Mouse (Mus musculus): ENCODE results near the gene Rab3b. TPM values are rescaled to one million over a fixed set of nuclear protein-coding genes. Genes with fewer than 3 reads are reported as not detected.

Rab3b gene
- polyA plus RNA-seq, 1 experiment, result 1.7 TPM

DNA sequence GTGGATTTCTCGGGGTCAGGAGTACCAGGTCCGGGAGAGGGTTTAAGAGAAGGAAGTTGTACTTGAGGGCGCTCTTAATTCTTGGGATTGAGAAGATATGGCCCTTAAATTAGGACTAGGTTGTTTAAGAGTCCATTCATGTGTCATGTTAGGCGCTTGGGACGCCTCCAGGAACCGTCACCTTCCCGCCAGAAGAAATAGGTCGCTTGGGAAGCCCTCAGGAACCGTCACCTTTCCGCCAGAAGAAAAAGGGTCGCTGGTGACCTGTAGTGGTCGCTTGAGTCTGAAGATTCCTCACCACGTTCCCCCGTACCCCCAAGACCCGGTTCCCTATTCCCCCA lies 43.9 kb upstream of the Rab3b start:
- H3K4me3 ChIP-seq (ENCODE audit: control insufficient read depth, insufficient read depth, low read length), result peak overlapping the region; percentile 99
- WGBS, result 2% methylated on average over 15 of the region's 15 CpGs
- peak overlapping the region; percentile 90 for H3K27ac ChIP-seq (ENCODE audit: control insufficient read depth, insufficient read depth, low read length)
- no peaks in the 10 kb centered on the region; the same call in 1 of the 2 replicates for H3K36me3 ChIP-seq (ENCODE audit: control insufficient read depth, insufficient read depth, low read length)
- TF ChIP-seq CTCF (IDR thresholded peaks at IDR 0.05; ENCODE audit: borderline replicate concordance, control insufficient read depth, extremely low read depth, insufficient read depth, low read length, poor library complexity) (no peak), POLR2A (IDR thresholded peaks at IDR 0.05; ENCODE audit: control insufficient read depth, extremely low read depth, insufficient read depth, low read length, poor library complexity) (no peak)
- DNase-seq, result peak; percentile 14
- no peaks in the 10 kb centered on the region for H3K27me3 ChIP-seq (ENCODE audit: control insufficient read depth, insufficient read depth, low read length)
- H3K4me1 ChIP-seq (replicated peaks; ENCODE audit: control insufficient read depth, insufficient read depth, low read length), result peaks cover 7% of the 10 kb centered on the region

DNA sequence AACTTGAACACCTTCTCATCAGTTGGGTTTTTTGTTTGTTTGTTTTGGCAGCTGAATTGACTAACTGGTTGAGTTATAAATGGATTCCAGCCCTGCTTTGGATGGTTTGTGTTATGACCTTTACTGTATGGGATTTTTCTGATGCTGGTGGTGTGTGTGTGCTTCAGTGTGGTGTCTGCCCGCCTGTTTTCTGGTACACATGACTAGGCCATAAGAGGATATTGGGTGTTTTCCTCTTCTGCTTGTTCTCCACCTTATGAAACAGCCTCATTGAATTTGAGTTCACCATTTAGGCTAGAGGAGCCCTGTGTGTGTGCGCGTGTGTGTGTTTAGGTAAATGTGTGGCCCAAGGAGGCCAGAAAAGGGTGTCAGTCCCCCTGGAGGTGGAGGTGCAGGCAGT lies 43.4 kb upstream of the Rab3b start:
- Histone ChIP-seq H3K4me3 (ENCODE audit: control insufficient read depth, insufficient read depth, low read length) (no peak overlapping the region), H3K27me3 (ENCODE audit: control insufficient read depth, insufficient read depth, low read length) (no peaks in the 10 kb centered on the region), H3K4me1 (replicated peaks; ENCODE audit: control insufficient read depth, insufficient read depth, low read length) (peaks cover 7% of the 10 kb centered on the region), H3K36me3 (ENCODE audit: control insufficient read depth, insufficient read depth, low read length) (no peaks in the 10 kb centered on the region), H3K27ac (ENCODE audit: control insufficient read depth, insufficient read depth, low read length) (no peak overlapping the region)
- TF ChIP-seq POLR2A (IDR thresholded peaks at IDR 0.05; ENCODE audit: control insufficient read depth, extremely low read depth, insufficient read depth, low read length, poor library complexity), result no peak
- no peak for TF ChIP-seq CTCF (IDR thresholded peaks at IDR 0.05; ENCODE audit: borderline replicate concordance, control insufficient read depth, extremely low read depth, insufficient read depth, low read length, poor library complexity)
- 78% methylated on average over 3 of the region's 3 CpGs for WGBS
- DNase-seq, result peak; percentile 3

- no peak overlapping the region for H3K27ac ChIP-seq (ENCODE audit: control insufficient read depth, insufficient read depth, low read length)
- no peaks in the 10 kb centered on the region for H3K27me3 ChIP-seq (ENCODE audit: control insufficient read depth, insufficient read depth, low read length)
- DNase-seq, result no peak
- no peak overlapping the region for H3K4me3 ChIP-seq (ENCODE audit: control insufficient read depth, insufficient read depth, low read length)
- peaks cover 7% of the 10 kb centered on the region for H3K4me1 ChIP-seq (replicated peaks; ENCODE audit: control insufficient read depth, insufficient read depth, low read length)
- TF ChIP-seq POLR2A (IDR thresholded peaks at IDR 0.05; ENCODE audit: control insufficient read depth, extremely low read depth, insufficient read depth, low read length, poor library complexity), result no peak
- TF ChIP-seq CTCF (IDR thresholded peaks at IDR 0.05; ENCODE audit: borderline replicate concordance, control insufficient read depth, extremely low read depth, insufficient read depth, low read length, poor library complexity), result no peak
- no peaks in the 10 kb centered on the region for H3K36me3 ChIP-seq (ENCODE audit: control insufficient read depth, insufficient read depth, low read length)
- WGBS, result 96% methylated on average over 4 of the region's 4 CpGs
These were observed 40.8 kb upstream of the Rab3b start for GRCm38 (mm10) chr4:108838031-108838430.

DNA sequence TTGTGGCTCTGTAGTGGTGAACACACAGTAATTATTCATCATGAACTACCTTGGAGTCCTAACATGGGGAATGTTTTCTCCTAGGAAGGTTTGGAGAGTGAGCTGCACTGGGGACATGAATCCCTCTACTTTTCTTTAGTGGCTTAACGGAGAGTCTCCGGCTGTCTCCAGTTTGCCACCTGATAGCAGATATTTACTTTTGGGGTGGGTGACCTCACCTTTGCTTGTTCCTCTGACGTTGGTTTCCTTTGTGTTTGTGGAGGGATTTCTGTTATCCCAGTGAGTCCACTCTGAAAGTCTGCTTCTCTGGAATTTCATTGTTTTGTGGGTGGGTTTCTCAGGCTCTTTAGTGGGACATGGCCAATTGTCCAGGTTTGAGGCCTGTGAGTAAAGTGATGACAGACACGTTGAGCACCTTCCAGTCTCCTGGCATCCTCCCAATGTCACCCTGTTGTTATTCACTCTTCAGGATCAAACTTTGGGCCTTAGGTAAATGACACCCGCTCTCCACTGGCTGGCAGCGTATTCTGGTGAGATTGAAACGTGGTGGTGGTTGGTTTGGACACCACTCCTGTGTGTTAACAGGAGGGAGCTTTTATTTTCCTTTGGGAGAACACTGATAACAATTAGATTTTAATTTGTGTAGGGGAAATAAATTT lies 36.8 kb upstream of the Rab3b start:
- no peak overlapping the region for H3K27ac ChIP-seq (ENCODE audit: control insufficient read depth, insufficient read depth, low read length)
- no peak overlapping the region for H3K4me3 ChIP-seq (ENCODE audit: control insufficient read depth, insufficient read depth, low read length)
- no peaks in the 10 kb centered on the region for H3K36me3 ChIP-seq (ENCODE audit: control insufficient read depth, insufficient read depth, low read length)
- 93% methylated on average over 7 of the region's 7 CpGs for WGBS
- no peak for TF ChIP-seq POLR2A (IDR thresholded peaks at IDR 0.05; ENCODE audit: control insufficient read depth, extremely low read depth, insufficient read depth, low read length, poor library complexity)
- no peak for TF ChIP-seq CTCF (IDR thresholded peaks at IDR 0.05; ENCODE audit: borderline replicate concordance, control insufficient read depth, extremely low read depth, insufficient read depth, low read length, poor library complexity)
- DNase-seq, result no peak
- H3K4me1 ChIP-seq (replicated peaks; ENCODE audit: control insufficient read depth, insufficient read depth, low read length), result no peaks in the 10 kb centered on the region
- no peaks in the 10 kb centered on the region for H3K27me3 ChIP-seq (ENCODE audit: control insufficient read depth, insufficient read depth, low read length)

DNA sequence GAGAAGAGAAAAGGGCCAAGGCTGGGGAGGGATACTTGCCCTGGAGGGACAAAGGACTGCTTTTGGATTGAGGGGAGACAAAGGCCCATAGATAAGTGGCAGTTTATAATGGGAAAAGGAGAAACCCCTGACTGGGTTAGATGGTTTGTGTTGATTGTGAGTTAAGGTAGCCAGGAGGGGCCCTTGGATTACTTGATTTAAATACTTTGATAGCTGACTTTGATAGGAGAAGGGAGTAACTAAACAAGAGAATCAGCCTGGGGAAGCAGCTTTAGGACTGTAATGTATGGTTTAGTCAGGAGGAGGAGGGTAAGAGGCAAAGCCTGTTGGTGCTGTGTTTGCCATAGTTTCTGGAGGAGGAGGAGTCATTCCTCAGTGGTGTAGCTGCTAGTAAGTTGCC lies 35.5 kb upstream of the Rab3b start:
- no peaks in the 10 kb centered on the region for H3K36me3 ChIP-seq (ENCODE audit: control insufficient read depth, insufficient read depth, low read length)
- no peak overlapping the region for H3K27ac ChIP-seq (ENCODE audit: control insufficient read depth, insufficient read depth, low read length)
- peaks cover 1% of the 10 kb centered on the region for H3K4me1 ChIP-seq (replicated peaks; ENCODE audit: control insufficient read depth, insufficient read depth, low read length)
- no peak for DNase-seq
- no peak for TF ChIP-seq CTCF (IDR thresholded peaks at IDR 0.05; ENCODE audit: borderline replicate concordance, control insufficient read depth, extremely low read depth, insufficient read depth, low read length, poor library complexity)
- no peak for TF ChIP-seq POLR2A (IDR thresholded peaks at IDR 0.05; ENCODE audit: control insufficient read depth, extremely low read depth, insufficient read depth, low read length, poor library complexity)
- no peak overlapping the region for H3K4me3 ChIP-seq (ENCODE audit: control insufficient read depth, insufficient read depth, low read length)
- H3K27me3 ChIP-seq (ENCODE audit: control insufficient read depth, insufficient read depth, low read length), result no peaks in the 10 kb centered on the region

- TF ChIP-seq POLR2A (IDR thresholded peaks at IDR 0.05; ENCODE audit: control insufficient read depth, extremely low read depth, insufficient read depth, low read length, poor library complexity), result no peak
- no peak for TF ChIP-seq CTCF (IDR thresholded peaks at IDR 0.05; ENCODE audit: borderline replicate concordance, control insufficient read depth, extremely low read depth, insufficient read depth, low read length, poor library complexity)
- DNase-seq, result no peak
- H3K27me3 ChIP-seq (ENCODE audit: control insufficient read depth, insufficient read depth, low read length), result no peaks in the 10 kb centered on the region
- no peak overlapping the region for H3K27ac ChIP-seq (ENCODE audit: control insufficient read depth, insufficient read depth, low read length)
- H3K4me1 ChIP-seq (replicated peaks; ENCODE audit: control insufficient read depth, insufficient read depth, low read length), result peaks cover 6% of the 10 kb centered on the region
- no peak overlapping the region for H3K4me3 ChIP-seq (ENCODE audit: control insufficient read depth, insufficient read depth, low read length)
- WGBS, result 95% methylated on average over 5 of the region's 5 CpGs
- H3K36me3 ChIP-seq (ENCODE audit: control insufficient read depth, insufficient read depth, low read length), result no peaks in the 10 kb centered on the region
These were observed 32.9 kb upstream of the Rab3b start for GRCm38 (mm10) chr4:108845824-108846569.

Data from thymus, adult 2 months (tissue).